Mouse (Mus musculus) hindbrain, embryonic 10.5 days (tissue): ENCODE data around the gene Lst1. TPM values are rescaled to one million over a fixed set of nuclear protein-coding genes. Genes with fewer than 3 reads are reported as not detected.

ENCODE experiments used
- DNase-seq: peaks from one replicate; pipeline ENCODE4 v3.0.0-alpha.2; 2017; ENCODE audit warnings: low spot score
- H3K27ac ChIP-seq: fragments of 300-500 bp; sonication (generic); 2 replicates; pipeline ENCODE4 v1.5.1; 2016; ENCODE audit warnings: mild to moderate bottlenecking, moderate library complexity
- H3K27me3 ChIP-seq: fragments of 300-500 bp; sonication (generic); 2 replicates; pipeline ENCODE4 v1.6.1; 2016; ENCODE audit warnings: mild to moderate bottlenecking; ENCODE audit not compliant: poor library complexity, insufficient read depth, severe bottlenecking
- H3K36me3 ChIP-seq: fragments of 300-500 bp; sonication (generic); 2 replicates; pipeline ENCODE4 v1.6.1; 2016; ENCODE audit warnings: mild to moderate bottlenecking, moderate library complexity
- H3K4me1 ChIP-seq: fragments of 300-500 bp; sonication (generic); replicated peaks from 2 replicates; pipeline ENCODE4 v1.6.1; 2016; ENCODE audit warnings: mild to moderate bottlenecking
- H3K4me3 ChIP-seq: fragments of 300-500 bp; sonication (generic); 2 replicates; pipeline ENCODE4 v1.5.1; 2016; ENCODE audit warnings: mild to moderate bottlenecking, moderate library complexity
- H3K9me3 ChIP-seq: fragments of 300-500 bp; sonication (generic); 2 replicates; pipeline ENCODE4 v1.6.1; 2016; ENCODE audit warnings: mild to moderate bottlenecking, moderate library complexity
- WGBS: fragments of 180-500 bp; shearing (Covaris S2); methylation state at CpG from one replicate; pipeline ENCODE4 v1.1.7; 2016; 5-methylcytosine and 5-hydroxymethylcytosine counted together
- polyA plus RNA-seq: library from polyadenylated mRNA; unstranded; fragments of >200 nt; fragmentation: Nextera tagmentation; extraction: Ambion mirVana; gene quantifications from 2 replicates; pipeline ENCODE4 v1.2.1, GENCODE M21; 2016

Lst1 gene
- polyA plus RNA-seq, 1 experiment from 2014 or later = 11.9 TPM

DNA sequence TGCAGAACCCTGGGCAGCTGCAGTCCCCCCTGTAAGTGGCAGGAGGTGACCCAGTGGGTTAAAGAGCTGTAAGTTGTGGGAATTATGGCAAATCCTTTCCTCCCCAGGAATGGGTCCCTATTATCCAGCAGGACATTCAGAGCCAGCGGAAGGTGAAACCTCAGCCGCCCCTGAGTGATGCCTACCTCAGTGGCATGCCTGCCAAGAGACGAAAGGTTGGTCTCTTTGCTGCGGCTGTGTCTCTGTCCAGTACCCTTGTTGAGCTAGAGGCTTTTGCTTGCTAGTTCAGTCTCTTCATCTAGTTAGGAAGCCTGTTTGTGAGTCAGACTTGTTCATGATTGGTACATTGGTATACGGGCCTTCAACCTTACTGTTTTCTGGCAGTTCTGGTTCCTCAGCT lies 42.1 kb downstream of the Lst1 start:
- H3K27me3 ChIP-seq = no peaks in the 10 kb centered on the region

DNA sequence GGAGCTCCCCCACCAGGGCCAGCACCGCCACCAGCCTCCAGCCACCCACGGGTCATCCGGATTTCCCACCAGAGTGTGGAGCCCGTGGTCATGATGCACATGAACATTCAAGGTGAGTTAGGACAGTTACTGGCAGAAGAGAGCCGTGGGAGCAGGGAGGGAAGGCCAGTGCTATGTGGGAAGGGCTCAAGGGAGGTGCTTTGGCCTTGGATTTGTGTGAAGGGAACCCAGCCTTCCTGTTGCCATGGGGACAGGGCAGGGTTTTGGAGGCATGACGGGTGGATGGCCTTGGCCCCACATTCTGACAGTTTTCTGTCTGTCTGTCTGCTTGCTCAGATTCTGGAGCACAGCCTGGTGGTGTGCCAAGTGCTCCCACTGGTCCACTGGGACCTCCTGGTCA lies 46.3 kb downstream of the Lst1 start:
- no peak for DNase-seq
- Histone ChIP-seq H3K27me3 (no peaks in the 10 kb centered on the region), H3K27ac (no peak overlapping the region), H3K4me1 (peaks cover 16% of the 10 kb centered on the region), H3K4me3 (no peak overlapping the region), H3K9me3 (peaks cover 7% of the 10 kb centered on the region; the same call in 1 of the 2 replicates), H3K36me3 (peaks cover 97% of the 10 kb centered on the region)
- 89% methylated on average over 6 of the region's 6 CpGs for WGBS

More for the DNA sequence above, 42.1 kb downstream of the Lst1 start:
- WGBS = 92% methylated on average over 5 of the region's 5 CpGs
- no peaks in the 10 kb centered on the region for H3K4me1 ChIP-seq
- H3K9me3 ChIP-seq = peaks cover 7% of the 10 kb centered on the region; the same call in 1 of the 2 replicates
- no peak overlapping the region for H3K4me3 ChIP-seq
- H3K27ac ChIP-seq = no peak overlapping the region
- H3K36me3 ChIP-seq = peaks cover 99% of the 10 kb centered on the region
- DNase-seq = no peak

DNA sequence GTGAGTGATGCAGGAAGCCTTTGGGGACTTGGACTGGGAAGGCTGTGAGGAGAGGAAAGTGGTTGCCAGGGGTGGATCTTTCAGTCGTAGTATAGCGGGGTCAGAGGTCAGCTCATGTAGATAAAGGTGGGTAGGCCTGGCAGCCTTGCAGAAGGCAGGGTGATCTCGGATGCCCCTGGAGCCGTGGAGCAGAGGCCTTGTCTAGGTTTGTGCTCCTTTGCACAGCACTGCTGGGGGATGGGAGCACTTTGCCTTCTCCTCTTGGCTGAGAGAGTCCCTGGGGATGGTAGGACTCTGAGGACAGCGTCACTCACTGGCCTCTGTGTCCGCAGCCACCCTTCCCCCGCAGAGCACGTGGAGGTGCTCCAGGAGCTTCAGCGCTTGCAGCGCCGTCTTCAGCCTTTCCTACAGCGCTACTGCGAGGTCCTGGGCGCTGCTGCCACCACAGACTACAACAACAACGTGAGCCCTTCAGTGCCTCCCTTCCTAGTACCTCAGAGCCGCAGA lies 47.7 kb downstream of the Lst1 start:
- Histone ChIP-seq H3K27me3 (no peaks in the 10 kb centered on the region), H3K4me3 (peak overlapping the region; percentile 23; the same call in 1 of the 2 replicates), H3K4me1 (peaks cover 26% of the 10 kb centered on the region), H3K27ac (no peak overlapping the region), H3K36me3 (peaks cover 83% of the 10 kb centered on the region), H3K9me3 (peaks cover 7% of the 10 kb centered on the region; the same call in 1 of the 2 replicates)
- 82% methylated on average over 16 of the region's 16 CpGs for WGBS
- no peak for DNase-seq

DNA sequence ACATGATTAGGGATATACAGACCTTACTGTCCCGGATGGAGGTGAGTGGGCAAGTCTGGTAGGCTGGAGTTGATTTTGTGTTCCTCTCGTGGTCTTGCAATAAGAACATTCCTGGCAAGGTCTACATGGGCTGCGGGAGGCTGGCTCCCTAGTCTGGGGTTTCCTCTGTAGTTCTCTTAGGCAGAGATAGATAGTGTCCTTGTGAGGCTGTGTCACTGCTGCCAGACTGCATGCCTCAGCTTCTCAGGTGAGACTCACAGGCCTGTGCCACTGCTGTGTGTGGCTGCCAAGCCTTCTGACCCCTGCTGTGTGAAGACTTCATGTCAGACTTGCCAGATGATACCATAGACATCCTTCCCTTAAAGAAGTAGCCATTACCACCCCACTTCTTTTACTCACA lies 49.0 kb downstream of the Lst1 start:
- WGBS = 96% methylated on average over 3 of the region's 3 CpGs
- Histone ChIP-seq H3K4me1 (peaks cover 26% of the 10 kb centered on the region), H3K36me3 (peaks cover 70% of the 10 kb centered on the region)

DNA sequence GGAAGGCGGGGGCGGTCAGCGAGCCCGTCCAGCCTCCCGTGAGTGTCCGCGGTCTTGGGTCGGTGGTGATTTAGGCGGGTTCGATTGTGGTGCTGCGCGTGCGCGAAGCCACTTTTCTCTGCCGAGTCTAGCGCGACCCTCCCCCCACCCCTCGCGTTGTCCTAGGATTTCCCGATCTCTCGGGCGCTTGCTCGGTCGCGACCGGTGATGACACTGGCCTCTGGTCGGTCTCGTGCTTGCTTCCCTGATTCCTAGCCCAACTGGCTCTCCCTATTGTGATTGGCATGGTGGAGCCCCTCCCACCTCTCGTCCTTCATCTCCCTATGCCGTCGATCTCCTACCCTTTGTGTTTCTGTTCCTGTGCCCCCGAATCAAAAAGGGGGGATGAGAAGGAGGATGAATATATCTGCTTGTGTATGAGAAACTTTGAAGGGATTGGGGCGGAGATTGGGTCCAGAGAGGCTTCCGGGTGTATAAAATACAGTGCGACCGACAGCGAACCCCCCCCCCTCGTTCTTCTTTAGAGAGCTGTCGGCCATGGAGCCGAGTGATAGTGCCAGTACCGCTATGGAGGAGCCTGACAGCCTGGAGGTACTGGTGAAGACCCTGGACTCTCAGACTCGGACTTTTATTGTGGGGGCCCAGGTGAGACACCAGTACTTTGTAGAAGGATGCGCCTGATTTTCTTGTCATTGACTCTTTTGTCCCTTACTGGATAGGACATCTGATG lies 52.5 kb downstream of the Lst1 start:
- no peak for DNase-seq
- under 1% methylated on average over 43 of the region's 43 CpGs for WGBS
- Histone ChIP-seq H3K36me3 (peaks cover 35% of the 10 kb centered on the region), H3K27ac (peak overlapping the region; percentile 99), H3K9me3 (no peaks in the 10 kb centered on the region), H3K4me3 (peak overlapping the region; percentile 88), H3K27me3 (no peaks in the 10 kb centered on the region), H3K4me1 (peaks cover 26% of the 10 kb centered on the region)

More for the DNA sequence above, 49.0 kb downstream of the Lst1 start:
- H3K9me3 ChIP-seq = peaks cover 7% of the 10 kb centered on the region; the same call in 1 of the 2 replicates
- H3K27me3 ChIP-seq = no peaks in the 10 kb centered on the region
- DNase-seq = no peak
- no peak overlapping the region; the same call in 1 of the 2 replicates for H3K4me3 ChIP-seq
- no peak overlapping the region for H3K27ac ChIP-seq

Other genes starting within 250 kb of the Lst1 start
- 0.09 and 0.20 TPM in 2 replicates for gene Hspa1b, start 229.2 kb downstream of the Lst1 start, polyA plus RNA-seq
- 0.42 TPM in 1 of 2 replicates, not detected in the other for gene Gm20481, start 218.5 kb downstream of the Lst1 start, polyA plus RNA-seq
- gene Hspa1a, start 216.3 kb downstream of the Lst1 start, polyA plus RNA-seq = 0.90 and 1.7 TPM in 2 replicates
- gene Hspa1l, start 215.7 kb downstream of the Lst1 start, polyA plus RNA-seq = 0.76 and 0.78 TPM in 2 replicates
- 278 and 314 TPM in 2 replicates for gene Lsm2, start 206.6 kb downstream of the Lst1 start, polyA plus RNA-seq
- gene Vars, start 187.5 kb downstream of the Lst1 start, polyA plus RNA-seq = 176 and 199 TPM in 2 replicates
- gene Vwa7, start 171.9 kb downstream of the Lst1 start, polyA plus RNA-seq = 0.10 and 0.24 TPM in 2 replicates
- gene Sapcd1, start 160.4 kb downstream of the Lst1 start, polyA plus RNA-seq = 5.2 and 5.6 TPM in 2 replicates
- gene Msh5, start 141.7 kb downstream of the Lst1 start, polyA plus RNA-seq = 3.9 and 6.4 TPM in 2 replicates
- gene Clic1, start 138.5 kb downstream of the Lst1 start, polyA plus RNA-seq = 232 and 239 TPM in 2 replicates
- 536 and 664 TPM in 2 replicates for gene Ddah2, start 129.4 kb downstream of the Lst1 start, polyA plus RNA-seq
- gene Ly6g6c, start 123.1 kb downstream of the Lst1 start, polyA plus RNA-seq = 0.20 and 0.27 TPM in 2 replicates
- 0.76 and 1.1 TPM in 2 replicates for gene Mpig6b, start 122.3 kb downstream of the Lst1 start, polyA plus RNA-seq
- gene Ly6g6e, start 111.5 kb downstream of the Lst1 start, polyA plus RNA-seq = 0.76 and 0.97 TPM in 2 replicates
- 2.1 and 2.4 TPM in 2 replicates for gene Ly6g6d, start 110.4 kb downstream of the Lst1 start, polyA plus RNA-seq
- 0.67 and 0.80 TPM in 2 replicates for gene Ly6g6f, start 102.8 kb downstream of the Lst1 start, polyA plus RNA-seq
- gene Abhd16a, start 99.2 kb downstream of the Lst1 start, polyA plus RNA-seq = 58.2 and 67.1 TPM in 2 replicates
- gene Ly6g5c, start 80.2 kb downstream of the Lst1 start, polyA plus RNA-seq = not detected in 2 replicates
- 0.90 and 1.7 TPM in 2 replicates for gene Ly6g5b, start 73.0 kb downstream of the Lst1 start, polyA plus RNA-seq
- 33.1 and 33.5 TPM in 2 replicates for gene Gpank1, start 67.0 kb downstream of the Lst1 start, polyA plus RNA-seq
- 303 and 328 TPM in 2 replicates for gene Csnk2b, start 66.4 kb downstream of the Lst1 start, polyA plus RNA-seq
- gene D17H6S53E, start 62.1 kb downstream of the Lst1 start, polyA plus RNA-seq = 10.0 and 10.2 TPM in 2 replicates
- 0.16 and 0.49 TPM in 2 replicates for gene Apom, start 56.4 kb downstream of the Lst1 start, polyA plus RNA-seq
- 70.3 and 77.6 TPM in 2 replicates for gene Bag6, start 53.3 kb downstream of the Lst1 start, polyA plus RNA-seq
- 193 and 221 TPM in 2 replicates for gene Prrc2a, start 23.5 kb downstream of the Lst1 start, polyA plus RNA-seq
- 4.2 and 6.5 TPM in 2 replicates for gene Aif1, start 12.4 kb downstream of the Lst1 start, polyA plus RNA-seq
- 0.17 and 0.19 TPM in 2 replicates for gene Ltb, start 6.0 kb upstream of the Lst1 start, polyA plus RNA-seq
- gene Tnf, start 13.6 kb upstream of the Lst1 start, polyA plus RNA-seq = not detected in 2 replicates
- not detected in 2 replicates for gene Lta, start 16.9 kb upstream of the Lst1 start, polyA plus RNA-seq
- 0.42 and 0.46 TPM in 2 replicates for gene Gm16181, start 32.4 kb upstream of the Lst1 start, polyA plus RNA-seq
- 7.6 and 12.9 TPM in 2 replicates for gene Atp6v1g2, start 45.2 kb upstream of the Lst1 start, polyA plus RNA-seq
- 10.2 and 11.6 TPM in 2 replicates for gene Nfkbil1, start 47.4 kb upstream of the Lst1 start, polyA plus RNA-seq
- gene Ddx39b, start 53.3 kb upstream of the Lst1 start, polyA plus RNA-seq = 661 and 692 TPM in 2 replicates
- gene H2-D1, start 74.3 kb upstream of the Lst1 start, polyA plus RNA-seq = 54.3 and 60.1 TPM in 2 replicates
- not detected in 2 replicates for gene H2-Q1, start 132.0 kb upstream of the Lst1 start, polyA plus RNA-seq
- 0.73 and 0.76 TPM in 2 replicates for gene H2-Q2, start 153.8 kb upstream of the Lst1 start, polyA plus RNA-seq
- gene H2-Q4, start 191.2 kb upstream of the Lst1 start, polyA plus RNA-seq = 2.2 and 2.9 TPM in 2 replicates
- 0.90 and 1.4 TPM in 2 replicates for gene H2-Q6, start 236.4 kb upstream of the Lst1 start, polyA plus RNA-seq